Mouse (Mus musculus) gastrocnemius, adult 18-20 months (tissue): ENCODE data around the gene Rasal1. TPM values are rescaled to one million over a fixed set of nuclear protein-coding genes. Genes with fewer than 3 reads are reported as not detected.

Source experiments
- DNase-seq: peaks from one replicate; pipeline ENCODE4 v3.0.0; 2021; ENCODE audit warnings: low spot score
- total RNA-seq, 2 experiments: library from RNA; stranded (reverse); gene quantifications; 2 replicates each; pipeline ENCODE4 v1.2.3; 2021

Rasal1 gene
- total RNA-seq, 2 experiments from 2014 or later = not detected

DNA sequence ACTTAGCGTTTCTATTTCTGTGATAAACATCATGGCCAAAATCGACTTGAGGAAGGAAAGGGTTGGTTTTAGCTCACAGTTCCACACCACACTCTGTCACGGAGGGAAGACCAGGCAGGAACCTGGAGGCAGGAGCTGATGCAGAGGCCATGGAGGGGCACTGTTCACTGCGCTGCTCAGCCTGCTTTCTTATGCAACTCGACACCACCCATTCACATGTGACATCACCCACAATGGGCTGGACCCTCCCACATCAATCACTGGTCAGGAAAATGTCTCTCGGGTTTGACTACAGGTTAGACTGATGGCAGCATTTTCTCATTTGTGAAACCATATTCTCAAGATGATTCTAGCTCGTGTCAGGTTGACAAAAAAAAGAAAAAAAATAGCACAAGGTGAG is 72.4 kb downstream of the Rasal1 start:
- DNase-seq = no peak

DNA sequence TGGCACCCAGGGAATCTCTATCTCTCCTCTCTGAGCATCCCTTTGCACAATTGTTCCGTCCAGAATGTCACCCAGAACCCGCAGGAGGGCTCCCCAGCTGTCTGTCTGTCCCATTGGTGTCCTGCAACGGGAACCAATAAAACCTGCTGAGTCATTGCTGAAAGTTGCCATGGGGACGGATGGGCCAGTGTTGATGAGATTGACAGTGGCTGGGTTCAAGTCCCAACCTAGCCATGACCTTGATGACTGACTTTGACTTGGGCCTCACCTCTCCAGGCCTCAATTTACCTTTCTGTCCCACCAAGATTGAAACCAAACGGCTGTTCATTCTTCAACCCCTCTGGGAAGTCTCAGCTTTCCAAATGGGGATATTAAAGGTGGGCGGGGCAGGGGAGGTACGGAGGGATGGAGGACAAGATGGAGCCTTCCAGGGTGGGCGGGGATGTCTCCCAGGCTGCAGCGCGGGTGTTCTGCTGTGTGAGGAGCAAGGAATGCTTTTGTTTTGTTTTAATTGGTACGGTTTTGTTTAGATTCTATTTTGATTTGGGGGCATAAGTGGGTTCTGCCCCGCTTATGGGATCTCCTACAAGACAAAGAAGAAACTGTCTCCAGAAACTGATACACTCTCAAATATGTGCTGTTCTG is 77.3 kb downstream of the Rasal1 start:
- no peak for DNase-seq

Other genes with a start within 250 kb of the Rasal1 start
- not detected for gene Lhx5, start 217.1 kb upstream of the Rasal1 start, total RNA-seq
- under 1 TPM in 1 of 2 experiments, not detected in 1; 0.41 TPM for gene Sdsl, start 176.0 kb upstream of the Rasal1 start, total RNA-seq
- under 1 TPM in 1 of 2 experiments, not detected in 1; 0.69 TPM for gene Sds, start 172.3 kb upstream of the Rasal1 start, total RNA-seq
- 10 to 100 TPM; 46.9 to 52.2 TPM for gene Plbd2, start 145.2 kb upstream of the Rasal1 start, total RNA-seq
- 1 to 10 TPM; 8.5 to 8.6 TPM for gene Slc8b1, start 137.6 kb upstream of the Rasal1 start, total RNA-seq
- 10 to 100 TPM; 38.9 to 42.9 TPM for gene Tpcn1, start 60.1 kb upstream of the Rasal1 start, total RNA-seq
- gene Iqcd, start 59.8 kb upstream of the Rasal1 start, total RNA-seq = not detected
- gene Rita1, start 36.2 kb upstream of the Rasal1 start, total RNA-seq = 1 to 10 TPM; 7.0 to 7.5 TPM
- gene Ddx54, start 36.1 kb upstream of the Rasal1 start, total RNA-seq = 10 to 100 TPM; 15.8 to 15.9 TPM
- gene Cfap73, start 14.6 kb upstream of the Rasal1 start, total RNA-seq = not detected
- gene Dtx1, start 63.1 kb downstream of the Rasal1 start, total RNA-seq = under 1 TPM; 0.41 to 0.74 TPM
- gene Oas2, start 101.0 kb downstream of the Rasal1 start, total RNA-seq = under 1 TPM; 0.19 to 0.25 TPM
- not detected for gene Oas3, start 128.8 kb downstream of the Rasal1 start, total RNA-seq
- not detected for gene Oas1e, start 146.7 kb downstream of the Rasal1 start, total RNA-seq
- gene Oas1c, start 163.7 kb downstream of the Rasal1 start, total RNA-seq = under 1 TPM in 1 of 2 experiments, not detected in 1; 0.09 TPM
- not detected for gene Oas1f, start 198.6 kb downstream of the Rasal1 start, total RNA-seq
- gene Oas1h, start 212.6 kb downstream of the Rasal1 start, total RNA-seq = not detected
- gene Oas1g, start 238.8 kb downstream of the Rasal1 start, total RNA-seq = not detected